Mouse (Mus musculus): ENCODE measurements around the gene Tbc1d5.

GRCm38 (mm10) chr17:50908568-50909335 lies 270.4 kb downstream of the Tbc1d5 start:
- TF ChIP-seq POLR2A (IDR thresholded peaks at IDR 0.05; ENCODE audit: low read depth, low read length) (no peak), CTCF (conservative IDR thresholded peaks at IDR 0.05; ENCODE audit: insufficient read depth, insufficient read length, low read depth, low read length) (no peak)

Data from kidney, adult 2 months (tissue).